Mouse (Mus musculus) G1E-ER4 (cell line): ENCODE data around the gene Pank2. TPM values are rescaled to one million over a fixed set of nuclear protein-coding genes. Genes with fewer than 3 reads are reported as not detected.

ENCODE experiments used
- GATA1 ChIP-seq: IDR thresholded peaks from one replicate; pipeline ENCODE4 v1.8.0; 2012; ENCODE audit warnings: low read length, inconsistent platforms
- polyA plus RNA-seq: library from polyadenylated mRNA; stranded (reverse); fragments of >175 nt; gene quantifications from 2 replicates; pipeline ENCODE4 v1.2.3, GENCODE M21; 2012

Pank2 gene
- polyA plus RNA-seq: 19.7 and 31.2 TPM in 2 replicates

DNA sequence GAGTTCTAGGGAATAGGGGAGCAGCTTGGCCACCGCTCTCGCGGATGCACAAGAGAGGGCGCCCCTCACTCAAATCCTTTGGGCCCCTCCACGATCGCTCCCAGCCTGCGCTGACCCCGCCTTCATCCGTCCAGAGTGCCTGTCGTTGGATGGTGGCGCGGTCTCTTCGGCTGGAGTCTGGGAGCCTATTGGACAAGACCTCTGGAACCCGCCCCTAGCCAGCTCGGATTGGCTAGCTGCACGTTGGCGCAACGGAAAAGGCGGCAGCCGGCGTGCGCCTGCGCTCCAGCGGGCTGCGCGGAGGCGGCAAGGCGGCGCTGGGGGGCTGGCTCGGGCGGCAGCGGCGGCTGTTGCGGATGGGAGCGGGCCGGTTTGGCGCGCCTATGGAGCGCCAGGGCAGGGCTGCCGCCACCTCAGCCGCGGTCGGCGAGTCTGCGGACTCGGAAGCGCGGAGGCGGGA lies at the start of gene Pank2:
Gene Pank2, plus strand, starts transcription at position 283 of the 460 bp plus-strand sequence.
- no peak for TF ChIP-seq GATA1

GRCm38 (mm10) chr2:131213773-131214172 lies 48.5 kb upstream of the Pank2 start:
- TF ChIP-seq GATA1: peak; percentile 67

- TF ChIP-seq GATA1: no peak
These were observed 46.1 kb upstream of the Pank2 start for GRCm38 (mm10) chr2:131215941-131216858.

- TF ChIP-seq GATA1: no peak
These were observed 42.3 kb upstream of the Pank2 start for GRCm38 (mm10) chr2:131220030-131220429.

DNA sequence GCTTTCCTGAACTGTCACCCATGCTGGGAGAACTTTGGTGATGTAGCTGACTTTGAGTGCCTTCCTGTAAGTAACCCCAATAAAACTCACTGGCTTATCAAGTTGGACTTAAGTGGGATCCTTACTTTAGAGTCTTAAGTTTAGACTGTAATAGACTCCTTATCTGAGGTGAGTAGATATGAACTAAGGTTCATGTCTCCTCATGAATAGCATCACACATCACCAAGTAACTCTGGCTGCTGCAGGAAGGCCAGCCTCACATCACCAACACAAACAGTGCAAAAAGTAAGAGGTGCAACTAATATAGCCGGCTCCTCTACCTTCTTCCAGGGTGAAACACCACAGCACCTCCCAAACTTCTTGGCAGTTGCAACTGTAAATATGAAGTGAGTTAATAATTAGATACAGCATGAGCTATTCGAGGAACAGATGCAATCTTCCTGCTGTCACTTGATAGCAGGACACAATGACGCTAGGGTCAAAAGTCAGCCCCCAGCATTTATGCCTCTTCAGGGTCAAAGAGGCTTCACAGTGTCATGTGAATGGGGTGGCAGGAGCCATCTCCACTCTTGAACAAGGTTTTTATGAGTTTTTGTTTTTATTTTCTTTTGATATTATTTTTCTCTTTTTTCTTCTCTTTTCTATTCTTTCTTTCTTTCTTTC lies 40.3 kb upstream of the Pank2 start:
- TF ChIP-seq GATA1: no peak

DNA sequence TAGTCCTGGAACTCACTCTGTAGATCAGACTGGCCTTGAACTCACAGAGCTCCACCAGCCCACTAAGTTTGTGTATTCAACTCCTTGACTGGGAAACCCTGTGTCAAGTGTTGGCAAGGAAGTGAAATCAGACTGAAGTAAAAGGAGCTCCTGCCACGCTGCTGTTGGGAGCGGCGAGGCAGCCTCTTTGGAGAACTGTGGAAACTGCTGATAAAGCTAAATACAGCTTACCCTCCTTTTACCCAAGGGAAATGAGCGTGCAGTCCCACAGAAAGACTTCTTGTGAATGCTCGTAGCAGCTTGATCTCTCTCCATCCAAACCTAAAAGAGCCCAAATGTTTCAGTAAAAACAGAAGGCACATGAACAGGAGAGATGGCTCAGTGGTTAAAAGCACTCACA lies 39.7 kb upstream of the Pank2 start:
- TF ChIP-seq GATA1: no peak

- no peak for TF ChIP-seq GATA1
These were observed 38.7 kb upstream of the Pank2 start for GRCm38 (mm10) chr2:131223569-131223968.

GRCm38 (mm10) chr2:131225178-131225577 lies 37.1 kb upstream of the Pank2 start:
- TF ChIP-seq GATA1: no peak

- no peak for TF ChIP-seq GATA1
These were observed 35.1 kb upstream of the Pank2 start for GRCm38 (mm10) chr2:131227243-131227642.

- TF ChIP-seq GATA1: no peak
These were observed 29.7 kb upstream of the Pank2 start for GRCm38 (mm10) chr2:131232558-131232957.

DNA sequence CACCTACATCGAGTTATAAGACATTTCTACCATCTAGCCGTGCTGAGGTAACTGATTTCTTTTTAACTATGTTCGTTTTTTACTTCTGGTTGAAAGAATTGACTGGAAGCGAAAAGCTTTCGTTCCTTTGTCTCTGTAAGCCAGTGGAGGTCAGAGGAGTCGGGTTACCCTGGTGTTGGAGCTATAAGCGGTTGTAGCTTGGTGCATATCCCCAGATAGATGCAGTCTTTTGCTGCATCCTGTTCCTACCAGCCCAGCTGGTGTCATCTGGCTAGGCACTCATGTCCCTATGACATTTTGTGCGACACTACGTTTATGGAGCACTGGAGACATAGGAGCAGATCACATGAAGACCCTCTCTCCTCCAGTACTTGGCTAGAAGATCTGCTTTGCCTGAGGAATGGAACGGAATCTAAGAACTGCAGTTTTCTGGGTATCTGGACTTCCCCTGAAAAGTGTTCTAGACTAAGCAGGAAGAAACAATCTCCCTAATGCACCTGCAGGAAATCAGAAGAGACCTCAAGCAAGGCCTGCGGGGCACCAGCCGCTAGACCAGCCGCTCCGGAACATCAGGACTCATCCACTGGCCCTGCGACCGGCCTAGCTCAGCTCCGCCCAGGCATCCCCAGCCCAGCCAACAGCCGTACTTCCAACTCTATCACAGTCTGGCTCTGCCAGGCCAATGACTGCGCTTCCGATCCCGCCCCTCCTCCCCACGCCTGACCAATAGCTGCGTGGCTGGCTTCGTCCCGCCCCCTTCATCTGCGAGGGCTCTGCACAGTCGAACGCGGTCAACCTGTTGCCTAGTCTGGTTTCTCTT lies 28.8 kb upstream of the Pank2 start, which contains the start of gene Mavs:
Gene Mavs, plus strand, starts transcription at position 757 of the 820 bp plus-strand sequence.
- TF ChIP-seq GATA1: no peak

DNA sequence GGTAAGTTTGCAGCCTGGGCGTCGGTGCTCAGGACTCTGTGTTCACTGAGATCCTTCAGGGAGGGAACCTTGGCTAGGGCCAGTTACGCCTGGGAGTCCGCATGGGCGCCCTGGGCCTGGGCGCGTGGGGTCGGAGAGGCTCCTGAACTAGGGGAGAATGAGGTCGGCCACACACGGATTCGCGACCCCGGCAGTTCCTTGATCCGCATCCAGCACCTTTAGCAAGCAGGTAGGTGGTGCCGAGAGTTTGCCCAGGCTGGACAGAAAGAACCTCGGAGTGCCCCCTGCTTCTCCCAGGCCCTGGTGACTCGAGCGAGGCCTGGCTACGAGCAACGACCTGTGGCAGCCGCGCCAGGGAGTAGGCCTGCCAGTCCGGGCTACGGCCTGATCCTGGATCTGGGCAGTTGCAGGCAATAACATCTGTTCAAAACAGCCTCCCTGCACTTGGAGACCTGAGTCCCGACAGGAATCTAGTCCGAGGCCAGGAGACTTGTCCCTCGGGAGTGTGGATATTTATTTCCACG lies 28.1 kb upstream of the Pank2 start:
- TF ChIP-seq GATA1: no peak

DNA sequence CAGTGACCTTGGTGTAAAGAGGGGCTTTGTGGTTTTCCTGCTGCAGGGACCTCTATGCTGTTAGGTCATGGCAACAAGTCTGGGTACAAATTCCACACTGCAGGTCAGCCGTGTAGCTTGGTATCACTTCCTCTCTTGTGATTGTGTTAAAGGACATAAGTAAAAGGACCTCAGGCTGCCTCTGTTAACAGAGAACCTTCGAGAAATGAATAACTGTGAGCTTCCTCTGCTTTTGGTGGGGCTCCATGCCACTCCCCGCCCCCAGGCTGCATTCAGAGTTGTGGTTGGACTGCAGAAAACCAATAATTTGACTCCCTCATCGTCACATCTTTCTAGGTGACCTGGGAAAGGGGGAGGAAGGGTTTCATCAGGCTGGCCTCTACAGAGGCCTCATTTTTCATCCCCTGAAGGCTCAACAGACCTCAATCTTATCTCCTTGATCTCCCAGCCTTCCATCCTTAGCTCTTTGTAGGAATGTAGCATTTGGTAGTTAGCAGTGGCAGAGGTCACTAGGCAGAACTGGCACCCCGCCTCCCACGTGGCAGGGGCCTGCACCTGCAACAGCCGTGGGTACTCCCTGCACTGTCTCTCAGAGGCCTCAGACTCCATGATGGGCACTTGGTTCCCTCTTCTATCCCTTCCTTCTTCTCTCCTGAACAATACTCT lies 27.2 kb upstream of the Pank2 start:
- TF ChIP-seq GATA1: no peak

- TF ChIP-seq GATA1: no peak
These were observed 20.1 kb upstream of the Pank2 start for GRCm38 (mm10) chr2:131242180-131242579.

- TF ChIP-seq GATA1: no peak
These were observed 19.4 kb upstream of the Pank2 start for GRCm38 (mm10) chr2:131242929-131243328.
